Mouse (Mus musculus) olfactory bulb, adult 2 months (tissue): ENCODE data around the gene Kif28.

ENCODE experiments used
- CTCF ChIP-seq: fragments of 200-500 bp; IDR thresholded peaks from 2 replicates; pipeline ENCODE4 v1.5.1; 2012; ENCODE audit warnings: low read depth, mild to moderate bottlenecking, low read length, moderate library complexity; ENCODE audit not compliant: insufficient read depth
- POLR2A ChIP-seq: fragments of 200-500 bp; IDR thresholded peaks from 2 replicates; pipeline ENCODE4 v1.6.1; 2012; ENCODE audit warnings: mild to moderate bottlenecking, low read depth, low read length, moderate library complexity; ENCODE audit not compliant: insufficient read depth

DNA sequence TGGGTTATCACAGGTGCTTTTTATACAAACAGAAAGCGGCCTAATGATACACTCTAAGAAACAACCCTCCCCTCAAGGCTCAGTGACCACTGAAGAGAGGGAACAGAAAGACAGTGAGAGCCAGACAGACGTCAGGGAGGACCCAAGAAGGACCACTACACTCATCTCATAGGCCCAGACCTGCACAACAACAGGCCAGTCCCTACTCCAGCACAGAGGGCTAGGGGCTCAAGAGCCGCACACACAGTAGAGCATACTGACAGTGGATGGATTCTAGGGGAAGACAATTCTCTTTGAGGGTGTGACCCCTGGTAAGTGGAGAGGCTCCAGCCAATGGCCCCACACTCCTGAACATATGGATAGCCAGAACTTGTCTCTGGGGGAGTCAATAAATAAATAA is 8.6 kb downstream of the Kif28 start:
- TF ChIP-seq CTCF (no peak), POLR2A (no peak)
